Mouse (Mus musculus): ENCODE results near the gene Pgam1. TPM values are rescaled to one million over a fixed set of nuclear protein-coding genes. Genes with fewer than 3 reads are reported as not detected.

Gene Pgam1
- polyA plus RNA-seq, 1 experiment from 2014 or later = 619 TPM

- Histone ChIP-seq H3K27me3 (no peaks in the 10 kb centered on the region), H3K4me3 (no peak overlapping the region), H3K4me2 (no peak overlapping the region), H3K36me3 (peaks cover 91% of the 10 kb centered on the region), H3K9me3 (no peaks in the 10 kb centered on the region), H3K27ac (no peak overlapping the region), H3K9ac (no peak overlapping the region), H3K4me1 (no peaks in the 10 kb centered on the region)
- WGBS = 83% methylated on average over 7 of the region's 7 CpGs
- ATAC-seq (ENCODE audit: borderline replicate concordance, extremely low read depth, low FRiP score, low TSS enrichment) = no peak
Observed at GRCm38 (mm10) chr19:41943841-41944240, 32.1 kb downstream of the Pgam1 start.

GRCm38 (mm10) chr19:41952287-41952686 is 40.6 kb downstream of the Pgam1 start:
- no peak for ATAC-seq (ENCODE audit: borderline replicate concordance, extremely low read depth, low FRiP score, low TSS enrichment)
- WGBS = 78% methylated on average over 4 of the region's 4 CpGs
- Histone ChIP-seq H3K4me2 (no peak overlapping the region), H3K4me3 (no peak overlapping the region), H3K9ac (no peak overlapping the region), H3K9me3 (no peaks in the 10 kb centered on the region), H3K36me3 (peaks cover 94% of the 10 kb centered on the region), H3K27ac (no peak overlapping the region), H3K27me3 (no peaks in the 10 kb centered on the region), H3K4me1 (no peaks in the 10 kb centered on the region)

- Histone ChIP-seq H3K27me3 (no peaks in the 10 kb centered on the region), H3K36me3 (peaks cover 86% of the 10 kb centered on the region), H3K4me1 (no peaks in the 10 kb centered on the region), H3K27ac (no peak overlapping the region), H3K9ac (no peak overlapping the region), H3K4me3 (no peak overlapping the region), H3K4me2 (no peak overlapping the region), H3K9me3 (no peaks in the 10 kb centered on the region)
- WGBS = 90% methylated on average over 3 of the region's 3 CpGs
- no peak for ATAC-seq (ENCODE audit: borderline replicate concordance, extremely low read depth, low FRiP score, low TSS enrichment)
Observed at GRCm38 (mm10) chr19:41953574-41953973, 41.9 kb downstream of the Pgam1 start.

Other genes with a start within 250 kb of the Pgam1 start
- 0.11 and 0.42 TPM in 2 replicates for gene Slit1, start 168.3 kb upstream of the Pgam1 start, polyA plus RNA-seq (2015; fragmentation: Nextera tagmentation; extraction: Ambion mirVana)
- 29.8 and 30.8 TPM in 2 replicates for gene Arhgap19, start 109.9 kb upstream of the Pgam1 start, polyA plus RNA-seq (2015; fragmentation: Nextera tagmentation; extraction: Ambion mirVana)
- 7.2 and 7.3 TPM in 2 replicates for gene Frat1, start 82.0 kb upstream of the Pgam1 start, polyA plus RNA-seq (2015; fragmentation: Nextera tagmentation; extraction: Ambion mirVana)
- gene Frat2, start 63.8 kb upstream of the Pgam1 start, polyA plus RNA-seq (2015; fragmentation: Nextera tagmentation; extraction: Ambion mirVana) = 4.1 and 4.4 TPM in 2 replicates
- 13.7 and 13.8 TPM in 2 replicates for gene Rrp12, start 15.8 kb upstream of the Pgam1 start, polyA plus RNA-seq (2015; fragmentation: Nextera tagmentation; extraction: Ambion mirVana)
- gene Exosc1, start 21.5 kb downstream of the Pgam1 start, polyA plus RNA-seq (2015; fragmentation: Nextera tagmentation; extraction: Ambion mirVana) = 71.4 and 72.6 TPM in 2 replicates
- gene Zdhhc16, start 21.6 kb downstream of the Pgam1 start, polyA plus RNA-seq (2015; fragmentation: Nextera tagmentation; extraction: Ambion mirVana) = 88.1 and 96.2 TPM in 2 replicates
- gene Mms19, start 69.2 kb downstream of the Pgam1 start, polyA plus RNA-seq (2015; fragmentation: Nextera tagmentation; extraction: Ambion mirVana) = 29.7 and 35.3 TPM in 2 replicates
- 17.2 and 17.5 TPM in 2 replicates for gene Ubtd1, start 69.8 kb downstream of the Pgam1 start, polyA plus RNA-seq (2015; fragmentation: Nextera tagmentation; extraction: Ambion mirVana)
- gene Ankrd2, start 124.1 kb downstream of the Pgam1 start, polyA plus RNA-seq (2015; fragmentation: Nextera tagmentation; extraction: Ambion mirVana) = 0.31 and 0.58 TPM in 2 replicates
- gene Hoga1, start 133.7 kb downstream of the Pgam1 start, polyA plus RNA-seq (2015; fragmentation: Nextera tagmentation; extraction: Ambion mirVana) = 1.0 and 1.5 TPM in 2 replicates
- gene 4933411K16Rik, start 140.3 kb downstream of the Pgam1 start, polyA plus RNA-seq (2015; fragmentation: Nextera tagmentation; extraction: Ambion mirVana) = not detected in 2 replicates
- gene Morn4, start 174.4 kb downstream of the Pgam1 start, polyA plus RNA-seq (2015; fragmentation: Nextera tagmentation; extraction: Ambion mirVana) = 21.1 and 22.9 TPM in 2 replicates
- 21.7 and 26.1 TPM in 2 replicates for gene Pi4k2a, start 178.5 kb downstream of the Pgam1 start, polyA plus RNA-seq (2015; fragmentation: Nextera tagmentation; extraction: Ambion mirVana)
- gene Avpi1, start 217.1 kb downstream of the Pgam1 start, polyA plus RNA-seq (2015; fragmentation: Nextera tagmentation; extraction: Ambion mirVana) = 64.3 and 64.4 TPM in 2 replicates
- gene Marveld1, start 235.5 kb downstream of the Pgam1 start, polyA plus RNA-seq (2015; fragmentation: Nextera tagmentation; extraction: Ambion mirVana) = 17.1 and 21.0 TPM in 2 replicates

Measured in lung, embryonic 15.5 days (tissue).